Mouse (Mus musculus) liver, embryonic 16.5 days (tissue): ENCODE data around the gene Fam76b. TPM values are rescaled to one million over a fixed set of nuclear protein-coding genes. Genes with fewer than 3 reads are reported as not detected.
A peak's percentile ranks its signal among the peaks of the same experiment; 100 is the strongest.

Experiments
- ATAC-seq: fragments of 200-750 bp; cut with Nextera tagmentation; 2 replicates; pipeline ENCODE4 v1.8.0; 2017; ENCODE audit warnings: low read depth, mild to moderate bottlenecking, moderate number of reproducible peaks, moderate library complexity
- H3K27ac ChIP-seq: fragments of 300-500 bp; sonication (generic); 2 replicates; pipeline ENCODE4 v1.5.1; 2014; ENCODE audit warnings: mild to moderate bottlenecking, low read length
- H3K27me3 ChIP-seq: fragments of 300-500 bp; sonication (generic); 2 replicates; pipeline ENCODE4 v1.6.1; 2014; ENCODE audit warnings: low read depth, low read length, mixed read lengths; ENCODE audit not compliant: control insufficient read depth, insufficient read depth
- H3K36me3 ChIP-seq: fragments of 300-500 bp; sonication (generic); 2 replicates; pipeline ENCODE4 v1.6.1; 2014; ENCODE audit warnings: mild to moderate bottlenecking; ENCODE audit not compliant: control insufficient read depth, insufficient read depth
- H3K4me1 ChIP-seq: fragments of 300-500 bp; sonication (generic); 2 replicates; pipeline ENCODE4 v1.6.1; 2014; ENCODE audit warnings: low read depth, low read length, mixed read lengths; ENCODE audit not compliant: control insufficient read depth
- H3K4me2 ChIP-seq: fragments of 300-500 bp; sonication (generic); 2 replicates; pipeline ENCODE4 v1.6.1; 2014; ENCODE audit warnings: low read depth, low read length, mixed read lengths
- H3K4me3 ChIP-seq: fragments of 300-500 bp; sonication (generic); 2 replicates; pipeline ENCODE4 v1.5.1; 2014; ENCODE audit warnings: low read depth, mild to moderate bottlenecking, low read length
- H3K9ac ChIP-seq: fragments of 300-500 bp; sonication (generic); 2 replicates; pipeline ENCODE4 v1.6.1; 2014; ENCODE audit warnings: low read depth, low read length
- H3K9me3 ChIP-seq: fragments of 300-500 bp; sonication (generic); replicated peaks from 2 replicates; pipeline ENCODE4 v1.6.1; 2016; ENCODE audit warnings: low read length; ENCODE audit not compliant: control insufficient read depth
- WGBS: fragments of 180-500 bp; shearing (Covaris S2); extraction: QIAGEN DNeasy Blood & Tissue Kit; methylation state at CpG from one replicate; pipeline ENCODE4 v1.1.7; 2014; ENCODE audit not compliant: insufficient replicate concordance; 5-methylcytosine and 5-hydroxymethylcytosine counted together
- polyA plus RNA-seq: library from polyadenylated mRNA; unstranded; fragments of >200 nt; fragmentation: Nextera tagmentation; extraction: Ambion mirVana; gene quantifications from 2 replicates; pipeline ENCODE4 v1.2.1, GENCODE M21; 2015

Gene Fam76b
- polyA plus RNA-seq, 1 experiment from 2014 or later, result 6.6 TPM

DNA sequence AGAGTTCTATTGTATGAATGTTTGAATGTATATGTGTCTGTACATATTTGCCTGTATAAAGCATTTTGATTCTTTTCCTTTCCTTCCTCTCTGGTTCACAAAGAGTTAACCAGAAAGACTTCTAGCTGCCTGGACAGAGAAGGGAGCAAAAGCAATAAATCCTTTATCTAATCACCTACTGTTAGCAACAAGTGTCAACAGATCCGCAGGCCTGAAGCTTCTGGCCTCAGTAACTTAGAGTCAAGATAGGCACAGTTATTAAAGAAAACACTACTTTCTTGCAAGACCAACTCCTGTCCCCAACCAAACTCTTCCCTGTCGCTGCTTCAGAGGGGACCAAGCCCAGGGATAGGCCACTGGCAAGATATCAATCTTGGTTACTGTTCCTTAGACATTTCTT, 55.0 kb downstream of the Fam76b start:
- no peaks in the 10 kb centered on the region for H3K9me3 ChIP-seq
- H3K27ac ChIP-seq, result no peak overlapping the region
- ATAC-seq, result no peak
- WGBS, result 21% methylated on average over 2 of the region's 2 CpGs
- H3K27me3 ChIP-seq, result no peaks in the 10 kb centered on the region
- no peaks in the 10 kb centered on the region for H3K4me1 ChIP-seq
- H3K36me3 ChIP-seq, result no peaks in the 10 kb centered on the region
- H3K4me3 ChIP-seq, result no peak overlapping the region
- no peak overlapping the region for H3K9ac ChIP-seq
- no peak overlapping the region for H3K4me2 ChIP-seq

DNA sequence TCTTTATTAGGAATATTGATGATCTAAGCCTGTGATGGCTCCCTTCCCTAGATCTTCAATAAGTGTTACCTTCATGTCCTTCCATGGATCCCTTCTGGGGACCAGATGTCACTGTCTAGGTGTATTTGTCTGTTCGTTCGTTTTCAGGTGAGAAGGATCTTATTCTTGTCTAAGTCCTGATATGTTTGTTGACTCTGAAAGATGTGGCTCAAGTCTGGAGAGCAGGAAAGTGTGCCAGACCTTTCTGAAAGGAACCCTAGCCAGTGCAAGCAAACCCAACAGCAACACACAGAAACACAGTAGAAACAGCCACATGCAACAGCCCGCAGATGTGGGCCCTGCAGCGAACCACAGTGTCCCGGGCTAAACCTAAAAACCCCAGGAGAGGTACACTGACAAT, 61.5 kb downstream of the Fam76b start:
- H3K36me3 ChIP-seq, result no peaks in the 10 kb centered on the region
- 56% methylated on average over 5 of the region's 5 CpGs for WGBS
- no peak overlapping the region for H3K4me2 ChIP-seq
- H3K4me1 ChIP-seq, result no peaks in the 10 kb centered on the region
- ATAC-seq, result no peak
- no peaks in the 10 kb centered on the region for H3K27me3 ChIP-seq
- H3K27ac ChIP-seq, result no peak overlapping the region
- no peak overlapping the region for H3K9ac ChIP-seq
- no peak overlapping the region for H3K4me3 ChIP-seq
- H3K9me3 ChIP-seq, result no peaks in the 10 kb centered on the region

DNA sequence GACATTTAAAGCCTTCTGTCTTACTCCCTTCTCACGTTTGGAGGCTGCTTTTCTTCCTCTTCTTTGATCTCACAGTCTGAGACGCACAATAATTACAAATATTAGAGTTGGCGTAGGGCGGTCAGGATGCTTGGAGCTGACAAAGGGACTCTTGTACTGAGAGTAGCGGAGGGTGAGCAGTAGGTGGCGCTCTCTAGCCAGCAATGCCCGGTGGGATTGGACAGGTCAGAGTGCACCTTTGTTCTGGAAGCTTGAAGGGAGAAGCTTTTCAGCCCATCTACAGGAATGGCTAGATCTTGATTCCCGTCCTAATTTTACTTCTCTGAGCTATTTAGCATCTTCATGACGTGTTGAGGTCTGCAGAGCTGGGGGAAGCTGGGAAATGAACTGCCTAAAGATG, 62.1 kb downstream of the Fam76b start:
- Histone ChIP-seq H3K4me3 (no peak overlapping the region), H3K36me3 (no peaks in the 10 kb centered on the region), H3K4me2 (no peak overlapping the region), H3K27ac (no peak overlapping the region), H3K27me3 (no peaks in the 10 kb centered on the region), H3K9ac (no peak overlapping the region), H3K4me1 (no peaks in the 10 kb centered on the region), H3K9me3 (no peaks in the 10 kb centered on the region)
- 12% methylated on average over 9 of the region's 9 CpGs for WGBS
- ATAC-seq, result peak; percentile 43; the same call in 1 of the 2 replicates

DNA sequence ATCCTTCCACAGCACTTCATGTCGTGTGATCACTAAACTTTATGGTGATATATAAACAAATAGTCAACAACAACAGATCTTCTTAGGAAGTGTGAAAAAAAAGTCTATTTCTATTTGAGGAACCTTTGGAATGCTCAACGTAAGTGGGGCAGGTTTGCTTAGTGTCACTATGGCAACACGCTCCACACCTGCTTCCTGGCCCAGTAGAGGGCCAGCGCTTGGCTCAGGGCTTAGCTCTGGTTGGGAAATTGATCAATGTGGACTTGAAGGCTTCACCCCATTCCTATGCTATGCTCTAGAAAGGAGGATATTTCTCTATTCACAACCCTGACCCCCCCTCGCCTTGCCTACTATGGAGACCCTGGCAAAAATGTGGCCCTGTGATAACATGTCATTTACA, 62.7 kb downstream of the Fam76b start:
- ATAC-seq, result peak; percentile 67; the same call in 1 of the 2 replicates
- no peak overlapping the region for H3K4me2 ChIP-seq
- H3K9me3 ChIP-seq, result no peaks in the 10 kb centered on the region
- 24% methylated on average over 5 of the region's 5 CpGs for WGBS
- H3K27ac ChIP-seq, result no peak overlapping the region
- H3K9ac ChIP-seq, result no peak overlapping the region
- no peak overlapping the region for H3K4me3 ChIP-seq
- H3K4me1 ChIP-seq, result no peaks in the 10 kb centered on the region
- no peaks in the 10 kb centered on the region for H3K27me3 ChIP-seq
- H3K36me3 ChIP-seq, result no peaks in the 10 kb centered on the region

DNA sequence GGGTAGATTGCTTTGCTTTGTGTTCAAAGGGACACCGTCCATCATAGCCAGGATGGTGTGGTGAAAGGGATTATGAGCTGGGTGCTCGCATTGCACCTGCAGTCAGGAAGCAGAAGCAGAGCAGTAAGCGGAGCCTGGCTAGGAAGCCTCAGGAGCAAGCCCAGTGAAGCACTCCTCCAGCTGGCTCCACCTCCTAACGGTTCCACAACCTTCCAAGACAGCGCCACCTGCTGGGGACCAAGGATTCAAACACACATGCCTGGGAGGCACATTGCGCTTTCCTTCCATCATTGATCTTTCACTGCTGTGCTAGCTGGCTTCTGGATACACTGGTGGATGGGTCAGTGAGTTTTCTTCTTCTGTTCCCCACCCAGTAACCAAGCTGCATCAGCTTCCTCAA, 64.4 kb downstream of the Fam76b start:
- 81% methylated on average over 6 of the region's 6 CpGs for WGBS
- no peaks in the 10 kb centered on the region for H3K9me3 ChIP-seq
- no peak overlapping the region for H3K4me3 ChIP-seq
- no peaks in the 10 kb centered on the region for H3K4me1 ChIP-seq
- H3K27me3 ChIP-seq, result no peaks in the 10 kb centered on the region
- H3K36me3 ChIP-seq, result no peaks in the 10 kb centered on the region
- no peak overlapping the region for H3K9ac ChIP-seq
- ATAC-seq, result no peak
- H3K4me2 ChIP-seq, result no peak overlapping the region
- no peak overlapping the region for H3K27ac ChIP-seq

DNA sequence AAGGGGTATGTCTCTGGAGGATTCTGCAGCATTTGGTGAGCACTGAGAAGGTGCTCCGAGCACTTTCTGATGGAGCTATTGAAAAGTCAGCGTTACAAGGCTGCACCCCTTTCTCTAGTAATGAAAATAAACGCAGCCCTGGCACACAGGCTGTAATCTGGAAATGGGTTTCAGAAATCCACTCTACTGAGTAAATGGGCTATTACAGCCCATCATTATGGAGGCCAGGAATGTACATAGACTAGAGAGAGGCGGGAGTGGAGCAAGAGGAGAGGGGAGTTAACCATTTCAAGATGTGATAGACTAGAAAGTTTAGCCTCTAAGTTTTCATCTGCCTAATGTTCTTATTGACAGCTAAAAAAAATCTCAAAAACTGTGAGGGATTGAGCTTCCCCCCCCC, 65.5 kb downstream of the Fam76b start:
- no peak for ATAC-seq
- no peaks in the 10 kb centered on the region for H3K27me3 ChIP-seq
- H3K4me1 ChIP-seq, result no peaks in the 10 kb centered on the region
- no peak overlapping the region for H3K9ac ChIP-seq
- no peaks in the 10 kb centered on the region for H3K36me3 ChIP-seq
- H3K4me3 ChIP-seq, result no peak overlapping the region
- H3K27ac ChIP-seq, result no peak overlapping the region
- no peak overlapping the region for H3K4me2 ChIP-seq
- no peaks in the 10 kb centered on the region for H3K9me3 ChIP-seq
- WGBS, result 61% methylated on average over 4 of the region's 4 CpGs

DNA sequence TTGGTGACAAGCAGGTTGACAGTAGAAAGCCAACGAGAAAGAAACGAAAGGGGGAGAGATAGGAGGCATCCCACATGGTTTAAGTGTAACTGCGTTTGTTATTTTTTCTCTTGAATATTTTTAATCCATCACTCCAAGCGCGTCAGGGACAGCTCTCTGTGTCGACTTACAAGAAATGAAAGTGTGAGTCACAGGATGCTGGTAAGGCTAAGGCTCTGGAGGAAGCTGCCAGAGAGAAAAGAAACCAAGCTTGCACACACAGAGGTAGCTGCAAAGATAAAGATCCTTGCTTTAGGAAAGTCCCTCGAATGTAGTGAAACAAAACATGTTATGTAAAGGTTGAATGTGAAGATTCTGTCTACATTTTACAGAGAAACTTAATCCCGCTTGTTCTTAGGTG, 67.0 kb downstream of the Fam76b start:
- ATAC-seq, result no peak

DNA sequence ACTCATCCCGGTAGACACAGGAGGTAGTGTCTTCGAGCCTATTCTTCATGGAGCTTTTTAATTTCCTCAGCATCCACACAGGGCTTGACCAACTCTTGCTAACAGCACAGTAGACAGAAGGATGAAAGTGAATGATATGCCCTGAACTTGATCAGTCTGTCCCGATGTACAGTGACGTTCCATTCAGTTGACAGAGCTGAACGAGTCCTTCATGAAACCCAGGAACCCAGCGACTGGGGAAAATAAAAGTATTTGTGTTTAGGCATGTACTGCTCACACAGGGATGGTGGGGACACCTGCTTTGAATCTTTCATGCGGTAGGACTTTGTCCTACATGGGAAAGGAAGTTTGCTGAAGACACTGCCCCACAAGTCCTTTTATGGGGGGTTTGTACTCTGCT, 67.4 kb downstream of the Fam76b start:
- ATAC-seq, result no peak
- WGBS, result 57% methylated on average over 7 of the region's 7 CpGs
- H3K4me3 ChIP-seq, result no peak overlapping the region

More for the DNA sequence above, 67.0 kb downstream of the Fam76b start:
- H3K27me3 ChIP-seq, result no peaks in the 10 kb centered on the region
- H3K4me2 ChIP-seq, result no peak overlapping the region
- no peak overlapping the region for H3K4me3 ChIP-seq
- H3K4me1 ChIP-seq, result no peaks in the 10 kb centered on the region
- H3K36me3 ChIP-seq, result no peaks in the 10 kb centered on the region
- H3K9me3 ChIP-seq, result no peaks in the 10 kb centered on the region
- H3K27ac ChIP-seq, result no peak overlapping the region
- 43% methylated on average over 8 of the region's 8 CpGs for WGBS
- no peak overlapping the region for H3K9ac ChIP-seq

DNA sequence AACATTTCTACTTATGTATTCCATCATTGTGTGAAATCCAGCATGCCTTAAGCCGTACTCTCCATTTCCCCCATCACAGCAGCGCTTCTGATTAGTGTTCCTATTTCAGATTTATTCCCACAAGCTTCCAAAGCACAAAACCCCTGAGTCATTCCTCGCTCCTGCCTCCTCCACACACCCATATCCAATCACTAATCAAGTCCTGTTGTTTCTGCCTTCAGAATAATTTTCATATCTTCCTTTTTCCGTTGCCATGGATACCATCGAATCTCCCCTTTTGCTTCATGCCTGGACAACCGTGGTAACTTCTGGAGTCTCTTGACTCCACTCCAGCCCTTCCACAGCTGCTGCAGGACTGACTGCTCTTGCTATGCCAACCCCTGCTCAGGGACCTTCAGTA, 68.5 kb downstream of the Fam76b start:
- 67% methylated on average over 6 of the region's 6 CpGs for whole genome bisulfite sequencing
- Histone ChIP-seq H3K4me2 (no peak overlapping the region), H3K27me3 (no peaks in the 10 kb centered on the region), H3K36me3 (no peaks in the 10 kb centered on the region), H3K9me3 (no peaks in the 10 kb centered on the region), H3K9ac (no peak overlapping the region), H3K4me1 (no peaks in the 10 kb centered on the region), H3K4me3 (no peak overlapping the region), H3K27ac (no peak overlapping the region)
- ATAC-seq, result no peak

More for the DNA sequence above, 67.4 kb downstream of the Fam76b start:
- Histone ChIP-seq H3K27ac (no peak overlapping the region), H3K4me1 (no peaks in the 10 kb centered on the region), H3K36me3 (no peaks in the 10 kb centered on the region), H3K27me3 (no peaks in the 10 kb centered on the region), H3K9ac (no peak overlapping the region), H3K9me3 (no peaks in the 10 kb centered on the region), H3K4me2 (no peak overlapping the region)
